Mouse (Mus musculus) ES-E14 (cell line): ENCODE measurements around the gene Nell1. TPM values are rescaled to one million over a fixed set of nuclear protein-coding genes. Genes with fewer than 3 reads are reported as not detected.
"Not testable (repeated sequence)": the region's sequence is repeated elsewhere in the genome, so short reads cannot be mapped to it uniquely, and the experiment has no call there.

Source experiments
- DNase-seq: peaks from one replicate; pipeline ENCODE4 v3.0.0-alpha.2; 2013; ENCODE audit warnings: low read depth, low spot score
- H3K27ac ChIP-seq: 2 replicates; pipeline ENCODE4 v1.5.1; 2012; ENCODE audit warnings: low read depth, mild to moderate bottlenecking, low read length, moderate library complexity, mixed read lengths; ENCODE audit not compliant: poor library complexity, insufficient read depth, severe bottlenecking
- H3K36me3 ChIP-seq: 2 replicates; pipeline ENCODE4 v1.6.1; 2012; ENCODE audit warnings: mild to moderate bottlenecking, low read length, moderate library complexity, mixed read lengths; ENCODE audit not compliant: control insufficient read depth, poor library complexity, insufficient read depth, severe bottlenecking
- H3K4me1 ChIP-seq, 2 experiments: fragments of 150-350 bp in 1 of 2; sonication (generic) in 1 of 2; 2 replicates each; pipeline ENCODE4 v1.6.1; 2012; ENCODE audit warnings: low read length in 2 of 2, mild to moderate bottlenecking in 1 of 2, mixed read lengths in 1 of 2; ENCODE audit not compliant: control insufficient read depth in 2 of 2, insufficient read depth in 2 of 2, poor library complexity in 1 of 2
- H3K4me3 ChIP-seq, 2 experiments: fragments of 150-350 bp in 1 of 2; sonication (generic) in 1 of 2; 2 replicates each; pipeline ENCODE4 v1.5.1; 2012; ENCODE audit warnings: low read length in 2 of 2, low read depth in 1 of 2, mild to moderate bottlenecking in 1 of 2, mixed read lengths in 1 of 2; ENCODE audit not compliant: insufficient read depth in 1 of 2, poor library complexity in 1 of 2, severe bottlenecking in 1 of 2
- H3K9ac ChIP-seq: 2 replicates; pipeline ENCODE4 v1.6.1; 2012; ENCODE audit warnings: low read depth, mild to moderate bottlenecking, low read length, mixed read lengths; ENCODE audit not compliant: poor library complexity, insufficient read depth, severe bottlenecking
- H3K9me3 ChIP-seq: fragments of 150-350 bp; sonication (generic); 2 replicates; pipeline ENCODE4 v1.6.1; 2012; ENCODE audit warnings: low read depth, mild to moderate bottlenecking, low read length; ENCODE audit not compliant: control insufficient read depth, insufficient read depth
- CHD2 ChIP-seq: IDR thresholded peaks from 2 replicates; pipeline ENCODE4 v1.6.1; 2014; ENCODE audit warnings: mild to moderate bottlenecking, low read depth, low read length, inconsistent platforms
- HCFC1 ChIP-seq: IDR thresholded peaks from 2 replicates; pipeline ENCODE4 v1.6.1; 2012; ENCODE audit warnings: low read length, inconsistent platforms, borderline replicate concordance; ENCODE audit not compliant: insufficient read depth
- MAFK ChIP-seq: IDR thresholded peaks from 2 replicates; pipeline ENCODE4 v1.6.1; 2014; ENCODE audit warnings: mild to moderate bottlenecking, low read depth, low read length, inconsistent platforms; ENCODE audit not compliant: insufficient read depth
- ZC3H11A ChIP-seq: IDR thresholded peaks from 2 replicates; pipeline ENCODE4 v1.6.1; 2012; ENCODE audit warnings: low read depth, mild to moderate bottlenecking, inconsistent platforms, low read length, borderline replicate concordance
- ZNF384 ChIP-seq: IDR thresholded peaks from 2 replicates; pipeline ENCODE4 v1.6.1; 2012; ENCODE audit warnings: low read depth, low read length, inconsistent platforms
- in situ Hi-C, 2 experiments: fragments of 600-800 bp; cut with MboI; formaldehyde crosslinking; loops; one replicate each; pipeline ENCODE4 v1.15.1; 2025; ENCODE audit warnings: low sequenced_read_pairs in 2 of 2, inconsistent platforms in 1 of 2; ENCODE audit not compliant: unreplicated experiment in 2 of 2
- total RNA-seq: library from RNA; depleted of rRNA; stranded (reverse); fragments of 300-350 nt; gene quantifications from 2 replicates; pipeline ENCODE4 v1.2.3, GENCODE M21; 2012; rRNA removed

The Nell1 gene
- 1.8 and 2.5 TPM in 2 replicates for total RNA-seq

GRCm38 (mm10) chr7:49974841-49975440, at the start of gene Nell1:
Gene Nell1 (plus strand): TSS chr7:49974864.
- H3K9me3 ChIP-seq, result no peaks in the 10 kb centered on the region
- TF ChIP-seq MAFK (no peak), CHD2 (no peak), ZC3H11A (no peak), ZNF384 (no peak), HCFC1 (no peak)
- in situ Hi-C loops, result no loop called here
- DNase-seq, result no peak
- no peaks in the 10 kb centered on the region for H3K36me3 ChIP-seq
- H3K27ac ChIP-seq, result no peak within 1 kb of the TSS
- peak within 1 kb of the TSS; percentile 43; the same call in 1 of the 2 replicates for H3K9ac ChIP-seq
- H3K4me3 ChIP-seq, result peak within 1 kb of the TSS; percentile 55 to 65
- peaks cover 0 to 5% of the 10 kb centered on the region in 2 experiments; a peak in 1 of 4 replicates for H3K4me1 ChIP-seq

- Histone ChIP-seq H3K27ac (no peak overlapping the region), H3K9me3 (no peaks in the 10 kb centered on the region), H3K4me1 (peaks cover 0 to 25% of the 10 kb centered on the region in 2 experiments; a peak in 1 of 4 replicates), H3K4me3 (no peak overlapping the region), H3K9ac (no peak overlapping the region), H3K36me3 (no peaks in the 10 kb centered on the region)
- no peak for TF ChIP-seq MAFK
- TF ChIP-seq CHD2, result no peak
- no peak for TF ChIP-seq ZC3H11A
- TF ChIP-seq ZNF384, result no peak
- no peak for TF ChIP-seq HCFC1
- in situ Hi-C loops, result loop anchor here in 1 of 2 experiments (10.0 kb wide), 1 partner anchor 304 kb away; no protein-coding TSS in a partner anchor
- DNase-seq, result no peak
Measured at GRCm38 (mm10) chr7:49928571-49928970, 46.1 kb upstream of the Nell1 start.

- Histone ChIP-seq H3K4me3 (no peak overlapping the region), H3K9ac (no peak overlapping the region), H3K27ac (no peak overlapping the region), H3K4me1 (peaks cover 0 to 23% of the 10 kb centered on the region in 2 experiments; a peak in 2 of 4 replicates), H3K9me3 (no peaks in the 10 kb centered on the region), H3K36me3 (no peaks in the 10 kb centered on the region)
- no peak for DNase-seq
- in situ Hi-C loops, result loop anchor here in 1 of 2 experiments (10.0 kb wide), 1 partner anchor 305 kb away; no protein-coding TSS in a partner anchor
- TF ChIP-seq CHD2, result no peak
- TF ChIP-seq ZNF384, result no peak
- TF ChIP-seq ZC3H11A, result no peak
- no peak for TF ChIP-seq HCFC1
- TF ChIP-seq MAFK, result no peak
Measured at GRCm38 (mm10) chr7:49929999-49930398, 44.7 kb upstream of the Nell1 start.

- H3K9me3 ChIP-seq, in situ Hi-C loops, H3K9ac ChIP-seq, H3K36me3 ChIP-seq, H3K4me3 ChIP-seq, DNase-seq: not testable (repeated sequence)
- Histone ChIP-seq H3K27ac (peak overlapping the region; percentile 63), H3K4me1 (peaks cover 0 to 21% of the 10 kb centered on the region in 2 experiments; a peak in 2 of 4 replicates)
Measured at GRCm38 (mm10) chr7:49933386-49934115, 41.1 kb upstream of the Nell1 start.
